Mouse (Mus musculus) thymus, adult 2 months (tissue): ENCODE results near the gene Ccl24.

Source experiments
- CTCF ChIP-seq: fragments of 200-500 bp; IDR thresholded peaks from 2 replicates; pipeline ENCODE4 v1.5.1; 2012; ENCODE audit warnings: mild to moderate bottlenecking, control low read depth, low read length, moderate library complexity, borderline replicate concordance; ENCODE audit not compliant: control insufficient read depth, poor library complexity, insufficient read depth; ENCODE audit errors: extremely low read depth
- POLR2A ChIP-seq: fragments of 200-500 bp; IDR thresholded peaks from 2 replicates; pipeline ENCODE4 v1.6.1; 2012; ENCODE audit warnings: mild to moderate bottlenecking, low read length, control low read depth, moderate library complexity; ENCODE audit not compliant: control insufficient read depth, poor library complexity, insufficient read depth; ENCODE audit errors: extremely low read depth

DNA sequence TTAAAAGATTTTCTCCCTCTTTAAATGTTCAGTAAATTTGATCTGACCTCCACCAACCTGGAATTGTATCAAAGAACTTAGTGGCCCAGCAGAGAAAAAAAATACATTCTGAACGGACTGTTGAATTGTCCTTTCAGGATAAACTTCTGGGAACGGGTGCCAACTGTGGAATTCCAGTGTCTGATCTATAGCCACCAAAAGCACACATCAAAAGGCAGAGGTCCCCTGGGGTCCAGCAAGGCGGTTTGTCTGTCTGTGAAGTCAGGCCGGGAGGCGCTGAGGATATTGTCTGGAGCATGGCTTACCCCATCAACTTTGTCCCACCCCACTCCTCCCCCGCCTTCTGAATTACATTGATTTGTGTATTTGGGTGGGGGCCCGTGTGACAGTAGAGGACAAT lies 44.9 kb downstream of the Ccl24 start:
- TF ChIP-seq POLR2A (no peak), CTCF (no peak)
